Mouse (Mus musculus) embryonic facial prominence, embryonic 15.5 days (tissue): ENCODE results near the gene Hist1h4k. TPM values are rescaled to one million over a fixed set of nuclear protein-coding genes. Genes with fewer than 3 reads are reported as not detected.
"Not testable (repeated sequence)": the region's sequence is repeated elsewhere in the genome, so short reads cannot be mapped to it uniquely, and the experiment has no call there.

Experiments used
- ATAC-seq: fragments of 200-750 bp; cut with Nextera tagmentation; 2 replicates; pipeline ENCODE4 v1.8.0; 2017; ENCODE audit warnings: low read depth, moderate TSS enrichment; ENCODE audit not compliant: insufficient number of reproducible peaks, low FRiP score, low TSS enrichment
- H3K27ac ChIP-seq: fragments of 300-500 bp; sonication (generic); replicated peaks from 2 replicates; pipeline ENCODE4 v1.5.1; 2015; ENCODE audit warnings: mild to moderate bottlenecking, inconsistent platforms
- H3K27me3 ChIP-seq: fragments of 300-500 bp; sonication (generic); 2 replicates; pipeline ENCODE4 v1.6.1; 2015; ENCODE audit warnings: inconsistent platforms
- H3K36me3 ChIP-seq: fragments of 300-500 bp; sonication (generic); 2 replicates; pipeline ENCODE4 v1.6.1; 2015; ENCODE audit warnings: mild to moderate bottlenecking, inconsistent platforms
- H3K4me1 ChIP-seq: fragments of 300-500 bp; sonication (generic); 2 replicates; pipeline ENCODE4 v1.6.1; 2015; ENCODE audit warnings: inconsistent platforms
- H3K4me2 ChIP-seq: fragments of 300-500 bp; sonication (generic); replicated peaks from 2 replicates; pipeline ENCODE4 v1.6.1; 2015; ENCODE audit warnings: mild to moderate bottlenecking, inconsistent platforms
- H3K4me3 ChIP-seq: fragments of 300-500 bp; sonication (generic); replicated peaks from 2 replicates; pipeline ENCODE4 v1.5.1; 2015; ENCODE audit warnings: mild to moderate bottlenecking, inconsistent platforms
- H3K9ac ChIP-seq: fragments of 300-500 bp; sonication (generic); 2 replicates; pipeline ENCODE4 v1.6.1; 2015; ENCODE audit warnings: inconsistent platforms
- H3K9me3 ChIP-seq: fragments of 300-500 bp; sonication (generic); replicated peaks from 2 replicates; pipeline ENCODE4 v1.6.1; 2016; ENCODE audit warnings: inconsistent platforms
- WGBS: fragments of 180-500 bp; shearing (Covaris S2); methylation state at CpG from one replicate; pipeline ENCODE4 v1.1.7; 2015; 5-methylcytosine and 5-hydroxymethylcytosine counted together
- polyA plus RNA-seq: library from polyadenylated mRNA; unstranded; fragments of >200 nt; fragmentation: Nextera tagmentation; extraction: Ambion mirVana; gene quantifications from 2 replicates; pipeline ENCODE4 v1.2.1, GENCODE M21; 2015

Gene Hist1h4k
- 1.5 and 2.9 TPM in 2 replicates for polyA plus RNA-seq

GRCm38 (mm10) chr13:21750159-21751017 is at the start of gene Hist1h4k:
Gene Hist1h4k, minus strand, starts transcription at chr13:21750505.
- ATAC-seq = peak; percentile 84
- Histone ChIP-seq H3K9ac (peak within 1 kb of the TSS; percentile 44), H3K4me3 (peak within 1 kb of the TSS; percentile 51), H3K27ac (peak within 1 kb of the TSS; percentile 94), H3K4me2 (peak within 1 kb of the TSS; percentile 62), H3K4me1 (peaks cover 19% of the 10 kb centered on the region)
- WGBS = under 1% methylated on average over 49 of the region's 56 CpGs
- H3K27me3 ChIP-seq, H3K9me3 ChIP-seq, H3K36me3 ChIP-seq: not testable (repeated sequence)

GRCm38 (mm10) chr13:21797163-21797562 is 46.9 kb upstream of the Hist1h4k start:
- ATAC-seq, H3K4me3 ChIP-seq, H3K27ac ChIP-seq, H3K4me1 ChIP-seq, H3K9ac ChIP-seq, H3K4me2 ChIP-seq, H3K9me3 ChIP-seq, H3K36me3 ChIP-seq, H3K27me3 ChIP-seq: not testable (repeated sequence)

GRCm38 (mm10) chr13:21795584-21795983 is 45.3 kb upstream of the Hist1h4k start:
- ATAC-seq = no peak
- no peak overlapping the region for H3K27ac ChIP-seq
- no peaks in the 10 kb centered on the region for H3K9me3 ChIP-seq
- no peak overlapping the region for H3K4me3 ChIP-seq
- H3K4me2 ChIP-seq = no peak overlapping the region
- H3K36me3 ChIP-seq = no peaks in the 10 kb centered on the region
- peaks cover 5% of the 10 kb centered on the region; the same call in 1 of the 2 replicates for H3K4me1 ChIP-seq
- H3K9ac ChIP-seq = no peak overlapping the region
- H3K27me3 ChIP-seq = no peaks in the 10 kb centered on the region
- 87% methylated on average over 7 of the region's 7 CpGs for WGBS

- H3K4me3 ChIP-seq = peak overlapping the region; percentile 13; the same call in 1 of the 2 replicates
- H3K27ac ChIP-seq = no peak overlapping the region
- H3K36me3 ChIP-seq = no peaks in the 10 kb centered on the region
- WGBS = 17% methylated on average over 18 of the region's 18 CpGs
- H3K4me1 ChIP-seq = peaks cover 19% of the 10 kb centered on the region
- no peaks in the 10 kb centered on the region for H3K27me3 ChIP-seq
- no peak overlapping the region for H3K9ac ChIP-seq
- H3K9me3 ChIP-seq = no peaks in the 10 kb centered on the region
- no peak for ATAC-seq
- H3K4me2 ChIP-seq = peak overlapping the region; percentile 41
These were observed 40.4 kb upstream of the Hist1h4k start for GRCm38 (mm10) chr13:21790601-21791283.

- no peak overlapping the region for H3K4me3 ChIP-seq
- 59% methylated on average over 6 of the region's 6 CpGs for WGBS
- H3K27me3 ChIP-seq = no peaks in the 10 kb centered on the region
- no peak overlapping the region for H3K9ac ChIP-seq
- no peak for ATAC-seq
- peaks cover 20% of the 10 kb centered on the region for H3K4me1 ChIP-seq
- H3K9me3 ChIP-seq = no peaks in the 10 kb centered on the region
- H3K36me3 ChIP-seq = no peaks in the 10 kb centered on the region
- H3K27ac ChIP-seq = no peak overlapping the region
- no peak overlapping the region for H3K4me2 ChIP-seq
These were observed 39.6 kb upstream of the Hist1h4k start for GRCm38 (mm10) chr13:21789925-21790324.

GRCm38 (mm10) chr13:21787760-21788593 is 37.7 kb upstream of the Hist1h4k start:
- 13% methylated on average over 16 of the region's 21 CpGs for WGBS
- peak; percentile 2; the same call in 1 of the 2 replicates for ATAC-seq
- H3K27me3 ChIP-seq = no peaks in the 10 kb centered on the region

GRCm38 (mm10) chr13:21786899-21787629 is 36.8 kb upstream of the Hist1h4k start, which contains the start of the genes Hist1h2an and Hist1h2bp:
Gene Hist1h2an, minus strand, starts transcription at chr13:21787218.
Gene Hist1h2bp, plus strand, starts transcription at chr13:21787461.
- Histone ChIP-seq H3K4me2 (peak within 1 kb of the TSS; percentile 53), H3K9ac (peak within 1 kb of the TSS; percentile 31; the same call in 1 of the 2 replicates), H3K4me1 (peaks cover 37% of the 10 kb centered on the region), H3K27ac (peak within 1 kb of the TSS; percentile 82), H3K4me3 (peak within 1 kb of the TSS; percentile 42)
- H3K9me3 ChIP-seq, H3K36me3 ChIP-seq, H3K27me3 ChIP-seq: not testable (repeated sequence)
- peak; percentile 94 for ATAC-seq
- under 1% methylated on average over 39 of the region's 63 CpGs for WGBS

More at GRCm38 (mm10) chr13:21787760-21788593, 37.7 kb upstream of the Hist1h4k start:
- no peak overlapping the region for H3K9ac ChIP-seq
- peak overlapping the region; percentile 53 for H3K4me2 ChIP-seq
- H3K4me3 ChIP-seq = peak overlapping the region; percentile 42; the same call in 1 of the 2 replicates
- peak overlapping the region; percentile 74 for H3K27ac ChIP-seq
- H3K9me3 ChIP-seq = no peaks in the 10 kb centered on the region
- H3K36me3 ChIP-seq = no peaks in the 10 kb centered on the region
- H3K4me1 ChIP-seq = peaks cover 30% of the 10 kb centered on the region

- H3K4me2 ChIP-seq = peak overlapping the region; percentile 53
- peaks cover 38% of the 10 kb centered on the region for H3K4me1 ChIP-seq
- no peak for ATAC-seq
- WGBS = 2% methylated on average over 8 of the region's 8 CpGs
- H3K27me3 ChIP-seq = no peaks in the 10 kb centered on the region
- H3K27ac ChIP-seq = peak overlapping the region; percentile 82
- peak overlapping the region; percentile 42 for H3K4me3 ChIP-seq
- H3K36me3 ChIP-seq = no peaks in the 10 kb centered on the region
- no peaks in the 10 kb centered on the region for H3K9me3 ChIP-seq
- H3K9ac ChIP-seq = peak overlapping the region; percentile 31; the same call in 1 of the 2 replicates
These were observed 36.0 kb upstream of the Hist1h4k start for GRCm38 (mm10) chr13:21786189-21786898.

GRCm38 (mm10) chr13:21784311-21784710 is 34.0 kb upstream of the Hist1h4k start:
- H3K4me1 ChIP-seq = peaks cover 46% of the 10 kb centered on the region
- 33% methylated on average over 6 of the region's 6 CpGs for WGBS
- H3K27me3 ChIP-seq = no peaks in the 10 kb centered on the region
- peak overlapping the region; percentile 86 for H3K27ac ChIP-seq
- no peak overlapping the region; the same call in 1 of the 2 replicates for H3K9ac ChIP-seq
- H3K9me3 ChIP-seq = no peaks in the 10 kb centered on the region
- ATAC-seq = no peak
- H3K4me2 ChIP-seq = peak overlapping the region; percentile 65
- no peaks in the 10 kb centered on the region for H3K36me3 ChIP-seq
- peak overlapping the region; percentile 44 for H3K4me3 ChIP-seq

- Histone ChIP-seq H3K36me3 (no peaks in the 10 kb centered on the region), H3K9ac (no peak overlapping the region), H3K27me3 (no peaks in the 10 kb centered on the region), H3K4me2 (peak overlapping the region; percentile 65), H3K27ac (peak overlapping the region; percentile 86), H3K4me3 (peak overlapping the region; percentile 44), H3K9me3 (no peaks in the 10 kb centered on the region), H3K4me1 (peaks cover 46% of the 10 kb centered on the region)
- 3% methylated on average over 9 of the region's 9 CpGs for WGBS
- no peak for ATAC-seq
These were observed 33.4 kb upstream of the Hist1h4k start for GRCm38 (mm10) chr13:21783734-21784161.
